Mouse (Mus musculus) thymus, postnatal 14 days (tissue): ENCODE measurements around the gene Plekhg2.
A peak's percentile ranks its signal among the peaks of the same experiment; 100 is the strongest.

Experiments used
- DNase-seq: peaks from one replicate; pipeline ENCODE4 v3.0.0; 2021

Gene Plekhg2

GRCm38 (mm10) chr7:28382347-28382951 is 10.1 kb upstream of the Plekhg2 start:
- peak; percentile 60 for DNase-seq

- DNase-seq: peak; percentile 95
Observed at GRCm38 (mm10) chr7:28381938-28382337, 9.5 kb upstream of the Plekhg2 start.

GRCm38 (mm10) chr7:28381017-28381790 is 8.8 kb upstream of the Plekhg2 start:
- DNase-seq: peak; percentile 90

- DNase-seq: no peak
Observed at GRCm38 (mm10) chr7:28380237-28381016, 8.0 kb upstream of the Plekhg2 start, which contains the start of gene Zfp36. Zfp36 (minus strand) TSS chr7:28380253.

GRCm38 (mm10) chr7:28378769-28379651 is 6.6 kb upstream of the Plekhg2 start:
- DNase-seq: peak; percentile 97

GRCm38 (mm10) chr7:28378066-28378690 is 5.8 kb upstream of the Plekhg2 start:
- DNase-seq: peak; percentile 58

- peak; percentile 48 for DNase-seq
Observed at GRCm38 (mm10) chr7:28377190-28378065, 5.0 kb upstream of the Plekhg2 start.

- peak; percentile 73 for DNase-seq
Observed at GRCm38 (mm10) chr7:28376011-28376771, 3.8 kb upstream of the Plekhg2 start.

GRCm38 (mm10) chr7:28375176-28375921 is 3.0 kb upstream of the Plekhg2 start:
- peak; percentile 98 for DNase-seq

- DNase-seq: no peak
Observed at GRCm38 (mm10) chr7:28374647-28375046, 2.2 kb upstream of the Plekhg2 start.

- DNase-seq: peak; percentile 38
Observed at GRCm38 (mm10) chr7:28373891-28374495, 1.6 kb upstream of the Plekhg2 start.

- peak; percentile 85 for DNase-seq
Observed at GRCm38 (mm10) chr7:28373131-28373581, 757 bp upstream of the Plekhg2 start.

GRCm38 (mm10) chr7:28371514-28371989 is 847 bp downstream of the Plekhg2 start:
- DNase-seq: peak; percentile 88

- DNase-seq: peak; percentile 56
Observed at GRCm38 (mm10) chr7:28370977-28371513, 1.4 kb downstream of the Plekhg2 start.

GRCm38 (mm10) chr7:28370051-28370450 is 2.3 kb downstream of the Plekhg2 start:
- no peak for DNase-seq

- DNase-seq: no peak
Observed at GRCm38 (mm10) chr7:28368276-28368920, 4.0 kb downstream of the Plekhg2 start.

GRCm38 (mm10) chr7:28367663-28368275 is 4.6 kb downstream of the Plekhg2 start:
- DNase-seq: no peak
